Mouse (Mus musculus) thymus, adult 2 months (tissue): ENCODE results near the gene Gpr35.

Source experiments
- CTCF ChIP-seq: fragments of 200-500 bp; IDR thresholded peaks from 2 replicates; pipeline ENCODE4 v1.5.1; 2012; ENCODE audit warnings: mild to moderate bottlenecking, control low read depth, low read length, moderate library complexity, borderline replicate concordance; ENCODE audit not compliant: control insufficient read depth, poor library complexity, insufficient read depth; ENCODE audit errors: extremely low read depth
- POLR2A ChIP-seq: fragments of 200-500 bp; IDR thresholded peaks from 2 replicates; pipeline ENCODE4 v1.6.1; 2012; ENCODE audit warnings: mild to moderate bottlenecking, low read length, control low read depth, moderate library complexity; ENCODE audit not compliant: control insufficient read depth, poor library complexity, insufficient read depth; ENCODE audit errors: extremely low read depth

GRCm38 (mm10) chr1:92981056-92981845, 30.6 kb downstream of the Gpr35 start:
- TF ChIP-seq CTCF (no peak), POLR2A (no peak)
